Mouse (Mus musculus): Measurements from ENCODE around the gene Deup1. TPM values are rescaled to one million over a fixed set of nuclear protein-coding genes. Genes with fewer than 3 reads are reported as not detected.
"Not testable (repeated sequence)": the region's sequence is repeated elsewhere in the genome, so short reads cannot be mapped to it uniquely, and the experiment has no call there.

The Deup1 gene
- polyA plus RNA-seq, 1 experiment from 2014 or later: 0.13 TPM

- Histone ChIP-seq H3K4me3 (ENCODE audit: low read depth, low read length) (no peak overlapping the region), H3K36me3 (replicated peaks; ENCODE audit: insufficient read depth, low read length) (no peaks in the 10 kb centered on the region), H3K27me3 (ENCODE audit: insufficient read depth, low read length) (no peaks in the 10 kb centered on the region), H3K4me2 (ENCODE audit: low read depth, low read length) (no peak overlapping the region), H3K27ac (ENCODE audit: low read depth) (peak overlapping the region; percentile 44; the same call in 1 of the 2 replicates), H3K9me3 (ENCODE audit: low read length) (no peaks in the 10 kb centered on the region), H3K4me1 (ENCODE audit: insufficient read depth) (peaks cover 14% of the 10 kb centered on the region), H3K9ac (replicated peaks) (no peak overlapping the region)
- DNase-seq: peak; percentile 62
- 53% methylated on average over 7 of the region's 7 CpGs for WGBS (ENCODE audit: insufficient replicate concordance)
- peak; percentile 99 for ATAC-seq
- no peak for TF ChIP-seq CTCF (IDR thresholded peaks at IDR 0.05; ENCODE audit: low read depth)
- TF ChIP-seq EP300 (IDR thresholded peaks at IDR 0.05; ENCODE audit: low read depth): no peak
Observed at GRCm38 (mm10) chr9:15562353-15562752, 65.4 kb downstream of the Deup1 start.

- 63% methylated on average over 3 of the region's 3 CpGs for whole genome bisulfite sequencing (ENCODE audit: insufficient replicate concordance)
- ATAC-seq (no peak), DNase-seq (no peak)
- Histone ChIP-seq H3K4me2 (ENCODE audit: low read depth, low read length) (no peak overlapping the region), H3K9ac (replicated peaks) (no peak overlapping the region), H3K27ac (ENCODE audit: low read depth) (no peak overlapping the region), H3K4me3 (ENCODE audit: low read depth, low read length) (no peak overlapping the region), H3K27me3 (ENCODE audit: insufficient read depth, low read length) (no peaks in the 10 kb centered on the region), H3K9me3 (ENCODE audit: low read length) (no peaks in the 10 kb centered on the region), H3K4me1 (ENCODE audit: insufficient read depth) (peaks cover 14% of the 10 kb centered on the region), H3K36me3 (replicated peaks; ENCODE audit: insufficient read depth, low read length) (no peaks in the 10 kb centered on the region)
- TF ChIP-seq EP300 (IDR thresholded peaks at IDR 0.05; ENCODE audit: low read depth) (no peak), CTCF (IDR thresholded peaks at IDR 0.05; ENCODE audit: low read depth) (no peak)
Observed at GRCm38 (mm10) chr9:15560451-15560850, 67.3 kb downstream of the Deup1 start.

DNA sequence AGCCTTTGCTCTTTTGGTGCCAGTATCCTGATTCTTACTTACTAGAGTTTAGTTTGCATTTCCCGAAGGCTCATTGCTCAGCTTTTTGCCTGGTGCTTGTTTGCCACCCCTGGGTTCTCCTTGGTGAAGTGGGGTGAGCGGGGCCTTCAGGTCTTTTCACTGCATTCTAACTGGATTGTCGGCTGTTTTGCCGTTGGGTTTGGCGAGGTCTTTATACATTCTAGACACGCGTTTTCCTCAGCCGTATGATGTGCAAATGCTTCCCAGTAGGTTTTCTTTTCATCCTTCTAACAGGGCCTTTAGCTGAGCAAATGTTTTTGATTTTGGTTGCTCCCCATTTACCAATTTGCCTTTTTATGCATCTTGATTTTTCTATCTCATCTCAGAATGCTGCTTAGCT, 74.4 kb downstream of the Deup1 start:
- TF ChIP-seq EP300 (IDR thresholded peaks at IDR 0.05; ENCODE audit: low read depth) (no peak), CTCF (IDR thresholded peaks at IDR 0.05; ENCODE audit: low read depth) (no peak)
- ATAC-seq (no peak), DNase-seq (no peak)
- peaks cover 6% of the 10 kb centered on the region for H3K4me1 ChIP-seq (ENCODE audit: insufficient read depth)
- no peaks in the 10 kb centered on the region for H3K27me3 ChIP-seq (ENCODE audit: insufficient read depth, low read length)
- no peak overlapping the region for H3K4me3 ChIP-seq (ENCODE audit: low read depth, low read length)
- H3K27ac ChIP-seq (ENCODE audit: low read depth): no peak overlapping the region
- H3K36me3 ChIP-seq (replicated peaks; ENCODE audit: insufficient read depth, low read length): no peaks in the 10 kb centered on the region
- no peak overlapping the region for H3K4me2 ChIP-seq (ENCODE audit: low read depth, low read length)
- H3K9me3 ChIP-seq (ENCODE audit: low read length): no peaks in the 10 kb centered on the region
- H3K9ac ChIP-seq (replicated peaks): no peak overlapping the region
- 82% methylated on average over 8 of the region's 8 CpGs for WGBS (ENCODE audit: insufficient replicate concordance)

GRCm38 (mm10) chr9:15551933-15552851, 75.5 kb downstream of the Deup1 start:
- 63% methylated on average over 15 of the region's 15 CpGs for WGBS (ENCODE audit: insufficient replicate concordance)
- Histone ChIP-seq H3K9ac (replicated peaks) (no peak overlapping the region), H3K4me3 (ENCODE audit: low read depth, low read length) (no peak overlapping the region), H3K4me1 (ENCODE audit: insufficient read depth) (peaks cover 2% of the 10 kb centered on the region; the same call in 1 of the 2 replicates), H3K4me2 (ENCODE audit: low read depth, low read length) (no peak overlapping the region), H3K27me3 (ENCODE audit: insufficient read depth, low read length) (no peaks in the 10 kb centered on the region), H3K9me3 (ENCODE audit: low read length) (no peaks in the 10 kb centered on the region), H3K36me3 (replicated peaks; ENCODE audit: insufficient read depth, low read length) (no peaks in the 10 kb centered on the region), H3K27ac (ENCODE audit: low read depth) (peak overlapping the region; percentile 64)
- DNase-seq (peak; percentile 47), ATAC-seq (peak; percentile 94)
- no peak for TF ChIP-seq EP300 (IDR thresholded peaks at IDR 0.05; ENCODE audit: low read depth)
- no peak for TF ChIP-seq CTCF (IDR thresholded peaks at IDR 0.05; ENCODE audit: low read depth)

DNA sequence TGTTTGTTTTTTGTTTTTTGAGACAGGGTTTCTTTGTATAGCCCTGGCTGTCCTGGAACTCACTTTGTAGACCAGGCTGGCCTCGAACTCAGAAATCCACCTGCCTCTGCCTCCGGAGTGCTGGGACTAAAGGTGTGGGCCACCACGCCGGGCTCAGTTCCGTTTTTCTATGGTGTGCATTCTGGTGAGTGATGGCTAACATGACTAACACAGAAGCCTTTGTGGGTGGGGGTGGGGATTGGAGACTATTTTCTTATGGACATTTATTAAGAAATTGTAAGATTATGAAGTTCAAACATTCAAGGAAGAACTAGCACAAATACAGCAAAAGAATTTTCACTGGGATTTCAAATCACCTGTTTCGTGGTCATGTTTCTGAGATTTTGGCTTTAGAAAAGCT, 76.7 kb downstream of the Deup1 start:
- not testable (repeated sequence) for H3K27ac ChIP-seq (ENCODE audit: low read depth); H3K27me3 ChIP-seq (ENCODE audit: insufficient read depth, low read length); H3K4me3 ChIP-seq (ENCODE audit: low read depth, low read length); DNase-seq; H3K4me1 ChIP-seq (ENCODE audit: insufficient read depth); H3K9me3 ChIP-seq (ENCODE audit: low read length); H3K4me2 ChIP-seq (ENCODE audit: low read depth, low read length); H3K9ac ChIP-seq (replicated peaks); ATAC-seq; H3K36me3 ChIP-seq (replicated peaks; ENCODE audit: insufficient read depth, low read length)
- 87% methylated on average over 6 of the region's 6 CpGs for WGBS (ENCODE audit: insufficient replicate concordance)

GRCm38 (mm10) chr9:15550461-15550961, 77.2 kb downstream of the Deup1 start:
- Histone ChIP-seq H3K27me3 (ENCODE audit: insufficient read depth, low read length) (no peaks in the 10 kb centered on the region), H3K9ac (replicated peaks) (no peak overlapping the region), H3K27ac (ENCODE audit: low read depth) (no peak overlapping the region), H3K36me3 (replicated peaks; ENCODE audit: insufficient read depth, low read length) (no peaks in the 10 kb centered on the region), H3K4me1 (ENCODE audit: insufficient read depth) (0 out of 2 replicates have a peak, but pooled peaks cover 2% of the 10 kb centered on the region), H3K4me3 (ENCODE audit: low read depth, low read length) (no peak overlapping the region), H3K4me2 (ENCODE audit: low read depth, low read length) (no peak overlapping the region), H3K9me3 (ENCODE audit: low read length) (no peaks in the 10 kb centered on the region)
- DNase-seq (no peak), ATAC-seq (no peak)
- WGBS (ENCODE audit: insufficient replicate concordance): 48% methylated on average over 4 of the region's 4 CpGs
- TF ChIP-seq CTCF (IDR thresholded peaks at IDR 0.05; ENCODE audit: low read depth): no peak
- TF ChIP-seq EP300 (IDR thresholded peaks at IDR 0.05; ENCODE audit: low read depth): no peak

All from liver, postnatal 0 days (tissue).